Mouse (Mus musculus): ENCODE results near the gene Dmrt1. TPM values are rescaled to one million over a fixed set of nuclear protein-coding genes. Genes with fewer than 3 reads are reported as not detected.
"Not testable (repeated sequence)": the region's sequence is repeated elsewhere in the genome, so short reads cannot be mapped to it uniquely, and the experiment has no call there.

Gene Dmrt1
- not detected in 2 replicates for polyA plus RNA-seq (2012; rRNA removed)
- not detected in 2 replicates for polyA plus RNA-seq (2014; fragmentation: Nextera tagmentation; extraction: Ambion mirVana)

- H3K4me2 ChIP-seq (ENCODE audit: low read depth) = peak within 1 kb of the TSS; percentile 18; the same call in 1 of the 2 replicates
- no peak within 1 kb of the TSS for H3K9ac ChIP-seq (replicated peaks)
- no peak within 1 kb of the TSS for H3K27ac ChIP-seq
- ATAC-seq (ENCODE audit: insufficient read depth) (no peak), DNase-seq (ENCODE audit: low read depth in 3 of 3, low spot score in 3 of 3) (no peak)
- no peak within 1 kb of the TSS for H3K4me3 ChIP-seq (ENCODE audit: insufficient read depth in 1 of 2, low read depth in 2 of 2, low read length in 2 of 2)
- no peaks in the 10 kb centered on the region for H3K9me3 ChIP-seq (ENCODE audit: control insufficient read depth, low read length)
- peaks cover 41% of the 10 kb centered on the region for H3K27me3 ChIP-seq (ENCODE audit: control insufficient read depth, insufficient read depth, low read length)
- 1% methylated on average over 60 of the region's 64 CpGs for WGBS (ENCODE audit: insufficient replicate concordance)
- H3K36me3 ChIP-seq (replicated peaks; ENCODE audit: control insufficient read depth, insufficient read depth, low read depth) = no peaks in the 10 kb centered on the region
- no peaks in the 10 kb centered on the region for H3K4me1 ChIP-seq (replicated peaks; ENCODE audit: control insufficient read depth in 2 of 2, insufficient read depth in 2 of 2, low read length in 1 of 2)
- no peak for TF ChIP-seq EP300 (IDR thresholded peaks at IDR 0.05; ENCODE audit: low read depth)
- no peak for TF ChIP-seq CTCF (IDR thresholded peaks at IDR 0.05; ENCODE audit: low read depth)
Observed at GRCm38 (mm10) chr19:25505360-25506196, at the start of gene Dmrt1. Gene Dmrt1 (plus strand): TSS chr19:25505618.

GRCm38 (mm10) chr19:25460760-25461159, 44.7 kb upstream of the Dmrt1 start:
- TF ChIP-seq EP300 (IDR thresholded peaks at IDR 0.05; ENCODE audit: low read depth) (no peak), CTCF (IDR thresholded peaks at IDR 0.05; ENCODE audit: low read depth) (no peak)
- ATAC-seq (ENCODE audit: insufficient read depth) (no peak), DNase-seq (ENCODE audit: low read depth in 3 of 3, low spot score in 3 of 3) (no peak)
- Histone ChIP-seq H3K9ac (replicated peaks) (no peak overlapping the region), H3K4me2 (ENCODE audit: low read depth) (no peak overlapping the region), H3K4me3 (ENCODE audit: insufficient read depth in 1 of 2, low read depth in 2 of 2, low read length in 2 of 2) (no peak overlapping the region), H3K27me3 (ENCODE audit: control insufficient read depth, insufficient read depth, low read length) (no peaks in the 10 kb centered on the region), H3K4me1 (replicated peaks; ENCODE audit: control insufficient read depth in 2 of 2, insufficient read depth in 2 of 2, low read length in 1 of 2) (no peaks in the 10 kb centered on the region), H3K36me3 (replicated peaks; ENCODE audit: control insufficient read depth, insufficient read depth, low read depth) (no peaks in the 10 kb centered on the region), H3K9me3 (ENCODE audit: control insufficient read depth, low read length) (no peaks in the 10 kb centered on the region), H3K27ac (no peak overlapping the region)
- WGBS (ENCODE audit: insufficient replicate concordance) = 70% methylated on average over 8 of the region's 8 CpGs

- TF ChIP-seq EP300 (IDR thresholded peaks at IDR 0.05; ENCODE audit: low read depth) (no peak), CTCF (IDR thresholded peaks at IDR 0.05; ENCODE audit: low read depth) (no peak)
- Histone ChIP-seq H3K9ac (replicated peaks) (no peak overlapping the region), H3K4me1 (replicated peaks; ENCODE audit: control insufficient read depth in 2 of 2, insufficient read depth in 2 of 2, low read length in 1 of 2) (no peaks in the 10 kb centered on the region), H3K9me3 (ENCODE audit: control insufficient read depth, low read length) (no peaks in the 10 kb centered on the region), H3K4me2 (ENCODE audit: low read depth) (no peak overlapping the region), H3K4me3 (ENCODE audit: insufficient read depth in 1 of 2, low read depth in 2 of 2, low read length in 2 of 2) (no peak overlapping the region), H3K36me3 (replicated peaks; ENCODE audit: control insufficient read depth, insufficient read depth, low read depth) (no peaks in the 10 kb centered on the region), H3K27me3 (ENCODE audit: control insufficient read depth, insufficient read depth, low read length) (no peaks in the 10 kb centered on the region), H3K27ac (no peak overlapping the region)
- no peak for ATAC-seq (ENCODE audit: insufficient read depth)
- no peak for DNase-seq (ENCODE audit: low read depth in 3 of 3, low spot score in 3 of 3)
- 73% methylated on average over 20 of the region's 20 CpGs for WGBS (ENCODE audit: insufficient replicate concordance)
Observed at GRCm38 (mm10) chr19:25461553-25462320, 43.7 kb upstream of the Dmrt1 start.

- H3K27me3 ChIP-seq (ENCODE audit: control insufficient read depth, insufficient read depth, low read length); DNase-seq (ENCODE audit: low read depth in 3 of 3, low spot score in 3 of 3); ATAC-seq (ENCODE audit: insufficient read depth); H3K4me1 ChIP-seq (replicated peaks; ENCODE audit: control insufficient read depth in 2 of 2, insufficient read depth in 2 of 2, low read length in 1 of 2); H3K36me3 ChIP-seq (replicated peaks; ENCODE audit: control insufficient read depth, insufficient read depth, low read depth); H3K4me3 ChIP-seq (ENCODE audit: insufficient read depth in 1 of 2, low read depth in 2 of 2, low read length in 2 of 2); H3K4me2 ChIP-seq (ENCODE audit: low read depth); H3K27ac ChIP-seq; H3K9ac ChIP-seq (replicated peaks); H3K9me3 ChIP-seq (ENCODE audit: control insufficient read depth, low read length): not testable (repeated sequence)
- WGBS (ENCODE audit: insufficient replicate concordance) = 52% methylated on average over 4 of the region's 4 CpGs
- peak; percentile 77 for TF ChIP-seq CTCF (IDR thresholded peaks at IDR 0.05; ENCODE audit: low read depth)
Observed at GRCm38 (mm10) chr19:25475806-25476205, 29.6 kb upstream of the Dmrt1 start.

GRCm38 (mm10) chr19:25479152-25479669, 26.2 kb upstream of the Dmrt1 start:
- Histone ChIP-seq H3K4me1 (replicated peaks; ENCODE audit: control insufficient read depth in 2 of 2, insufficient read depth in 2 of 2, low read length in 1 of 2) (no peaks in the 10 kb centered on the region), H3K27me3 (ENCODE audit: control insufficient read depth, insufficient read depth, low read length) (no peaks in the 10 kb centered on the region), H3K9me3 (ENCODE audit: control insufficient read depth, low read length) (no peaks in the 10 kb centered on the region), H3K27ac (no peak overlapping the region), H3K9ac (replicated peaks) (no peak overlapping the region), H3K4me3 (ENCODE audit: insufficient read depth in 1 of 2, low read depth in 2 of 2, low read length in 2 of 2) (no peak overlapping the region), H3K36me3 (replicated peaks; ENCODE audit: control insufficient read depth, insufficient read depth, low read depth) (no peaks in the 10 kb centered on the region), H3K4me2 (ENCODE audit: low read depth) (no peak overlapping the region)
- ATAC-seq (ENCODE audit: insufficient read depth) = no peak
- 64% methylated on average over 5 of the region's 5 CpGs for WGBS (ENCODE audit: insufficient replicate concordance)
- no peak for TF ChIP-seq EP300 (IDR thresholded peaks at IDR 0.05; ENCODE audit: low read depth)
- no peak for TF ChIP-seq CTCF (IDR thresholded peaks at IDR 0.05; ENCODE audit: low read depth)
- no peak for DNase-seq (ENCODE audit: low read depth in 3 of 3, low spot score in 3 of 3)

Measured in liver, embryonic 14.5 days (tissue).